Mouse (Mus musculus) hindbrain, embryonic 14.5 days (tissue): Measurements from ENCODE around the gene Adgra3. TPM values are rescaled to one million over a fixed set of nuclear protein-coding genes. Genes with fewer than 3 reads are reported as not detected.

Source experiments
- ATAC-seq: fragments of 200-750 bp; cut with Nextera tagmentation; 2 replicates; pipeline ENCODE4 v1.8.0; 2017; ENCODE audit warnings: moderate number of reproducible peaks, mild to moderate bottlenecking, moderate TSS enrichment, moderate library complexity; ENCODE audit not compliant: low FRiP score
- DNase-seq: peaks from one replicate; pipeline ENCODE4 v3.0.0-alpha.2; 2015; ENCODE audit warnings: low spot score
- H3K27ac ChIP-seq: fragments of 300-500 bp; sonication (generic); 2 replicates; pipeline ENCODE4 v1.5.1; 2014; ENCODE audit warnings: mild to moderate bottlenecking, moderate library complexity
- H3K27me3 ChIP-seq: fragments of 300-500 bp; sonication (generic); 2 replicates; pipeline ENCODE4 v1.6.1; 2014; ENCODE audit warnings: mild to moderate bottlenecking, low read length, mixed read lengths; ENCODE audit not compliant: control insufficient read depth, insufficient read depth
- H3K36me3 ChIP-seq: fragments of 300-500 bp; sonication (generic); replicated peaks from 2 replicates; pipeline ENCODE4 v1.6.1; 2014; ENCODE audit not compliant: control insufficient read depth, insufficient read depth
- H3K4me1 ChIP-seq: fragments of 300-500 bp; sonication (generic); replicated peaks from 2 replicates; pipeline ENCODE4 v1.6.1; 2014; ENCODE audit warnings: antibody characterized with exemption, low read length, mixed read lengths; ENCODE audit not compliant: control insufficient read depth, insufficient read depth
- H3K4me2 ChIP-seq: fragments of 300-500 bp; sonication (generic); replicated peaks from 2 replicates; pipeline ENCODE4 v1.6.1; 2014; ENCODE audit warnings: mild to moderate bottlenecking, moderate library complexity
- H3K4me3 ChIP-seq: fragments of 300-500 bp; sonication (generic); replicated peaks from 2 replicates; pipeline ENCODE4 v1.5.1; 2014; ENCODE audit warnings: mild to moderate bottlenecking, low read length
- H3K9ac ChIP-seq: fragments of 300-500 bp; sonication (generic); 2 replicates; pipeline ENCODE4 v1.6.1; 2014
- H3K9me3 ChIP-seq: fragments of 300-500 bp; sonication (generic); 2 replicates; pipeline ENCODE4 v1.6.1; 2016; ENCODE audit warnings: low read length; ENCODE audit not compliant: control insufficient read depth
- WGBS: fragments of 180-500 bp; shearing (Covaris S2); extraction: QIAGEN DNeasy Blood & Tissue Kit; methylation state at CpG from one replicate; pipeline ENCODE4 v1.1.7; 2014; 5-methylcytosine and 5-hydroxymethylcytosine counted together
- polyA plus RNA-seq: library from polyadenylated mRNA; unstranded; fragments of >200 nt; fragmentation: Nextera tagmentation; extraction: Ambion mirVana; gene quantifications from 2 replicates; pipeline ENCODE4 v1.2.1, GENCODE M21; 2014

Gene Adgra3
- polyA plus RNA-seq, result 22.0 and 23.9 TPM in 2 replicates

- peak within 1 kb of the TSS; percentile 78 for H3K27ac ChIP-seq
- H3K9me3 ChIP-seq, result no peaks in the 10 kb centered on the region
- H3K4me3 ChIP-seq, result peak within 1 kb of the TSS; percentile 68
- peaks cover 20% of the 10 kb centered on the region for H3K4me1 ChIP-seq
- H3K4me2 ChIP-seq, result peak within 1 kb of the TSS; percentile 74
- H3K36me3 ChIP-seq, result no peaks in the 10 kb centered on the region
- peak within 1 kb of the TSS; percentile 90 for H3K9ac ChIP-seq
- DNase-seq (no peak), ATAC-seq (peak; percentile 89)
- WGBS, result under 1% methylated on average over 93 of the region's 113 CpGs
- H3K27me3 ChIP-seq, result no peaks in the 10 kb centered on the region
These were observed at the start of gene Adgra3 for GRCm38 (mm10) chr5:50058421-50059286. Adgra3 (minus strand) TSS chr5:50059006.

DNA sequence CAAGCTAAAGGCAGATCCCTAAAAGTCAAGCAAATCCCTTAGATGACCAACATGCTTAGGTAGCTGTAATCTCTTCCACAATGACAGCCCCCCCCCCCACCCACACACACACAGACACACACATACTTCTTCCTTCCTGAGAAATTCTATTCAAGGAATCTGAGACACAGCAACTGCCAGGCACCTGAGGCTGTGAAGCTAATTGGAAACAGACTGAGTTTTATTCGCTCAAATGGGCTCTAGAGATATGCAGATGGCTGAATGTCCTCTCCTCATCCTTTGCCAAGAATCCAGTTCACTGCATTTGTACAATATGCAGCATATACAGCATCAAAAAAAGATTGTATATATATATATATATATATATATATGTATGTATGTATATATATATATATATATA lies 24.6 kb upstream of the Adgra3 start:
- 88% methylated on average over 1 of the region's 1 CpGs for WGBS
- Histone ChIP-seq H3K27ac (no peak overlapping the region), H3K4me3 (no peak overlapping the region), H3K9ac (no peak overlapping the region), H3K9me3 (no peaks in the 10 kb centered on the region), H3K4me2 (no peak overlapping the region), H3K4me1 (no peaks in the 10 kb centered on the region), H3K27me3 (no peaks in the 10 kb centered on the region), H3K36me3 (no peaks in the 10 kb centered on the region)
- ATAC-seq (no peak), DNase-seq (no peak)

GRCm38 (mm10) chr5:50074245-50074644 lies 15.4 kb upstream of the Adgra3 start:
- Histone ChIP-seq H3K4me3 (no peak overlapping the region), H3K4me2 (no peak overlapping the region), H3K36me3 (no peaks in the 10 kb centered on the region), H3K27me3 (no peaks in the 10 kb centered on the region), H3K4me1 (no peaks in the 10 kb centered on the region), H3K27ac (no peak overlapping the region), H3K9ac (no peak overlapping the region), H3K9me3 (no peaks in the 10 kb centered on the region)
- no peak for ATAC-seq
- DNase-seq, result no peak

DNA sequence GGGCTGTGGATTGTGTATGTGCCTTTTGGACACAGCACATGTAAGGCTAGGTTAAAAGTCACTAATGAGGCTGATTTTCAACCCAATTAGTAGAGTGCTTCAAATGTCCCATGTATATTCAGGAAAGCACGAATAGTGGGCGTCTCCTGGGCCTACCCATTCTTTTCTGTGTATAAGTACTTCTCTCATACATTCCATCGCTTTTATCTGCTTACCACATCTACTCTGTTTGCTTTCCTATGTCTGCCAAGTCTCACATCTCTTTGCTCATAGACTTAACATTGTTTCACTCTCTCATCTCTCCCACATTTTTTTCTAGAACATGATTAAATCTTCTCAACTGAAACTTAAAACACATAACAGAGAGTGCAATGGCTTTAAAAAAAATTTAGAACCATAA lies 5.4 kb upstream of the Adgra3 start:
- no peaks in the 10 kb centered on the region for H3K36me3 ChIP-seq
- peaks cover 5% of the 10 kb centered on the region; the same call in 1 of the 2 replicates for H3K4me1 ChIP-seq
- H3K9ac ChIP-seq, result no peak overlapping the region
- no peaks in the 10 kb centered on the region for H3K27me3 ChIP-seq
- H3K27ac ChIP-seq, result no peak overlapping the region
- WGBS, result 89% methylated on average over 3 of the region's 3 CpGs
- DNase-seq (no peak), ATAC-seq (no peak)
- H3K9me3 ChIP-seq, result no peaks in the 10 kb centered on the region
- H3K4me2 ChIP-seq, result no peak overlapping the region
- H3K4me3 ChIP-seq, result no peak overlapping the region

- Histone ChIP-seq H3K27me3 (no peaks in the 10 kb centered on the region), H3K27ac (no peak overlapping the region), H3K9me3 (no peaks in the 10 kb centered on the region), H3K4me1 (peaks cover 20% of the 10 kb centered on the region), H3K36me3 (no peaks in the 10 kb centered on the region), H3K9ac (no peak overlapping the region), H3K4me3 (peak overlapping the region; percentile 68; the same call in 1 of the 2 replicates), H3K4me2 (peak overlapping the region; percentile 74)
- ATAC-seq (no peak), DNase-seq (no peak)
- 94% methylated on average over 7 of the region's 7 CpGs for WGBS
These were observed 780 bp upstream of the Adgra3 start for GRCm38 (mm10) chr5:50059586-50059985.

- Histone ChIP-seq H3K27me3 (no peaks in the 10 kb centered on the region), H3K4me2 (peak overlapping the region; percentile 74), H3K4me3 (peak overlapping the region; percentile 68), H3K9me3 (no peaks in the 10 kb centered on the region), H3K4me1 (peaks cover 20% of the 10 kb centered on the region), H3K27ac (peak overlapping the region; percentile 78; the same call in 1 of the 2 replicates), H3K9ac (peak overlapping the region; percentile 90), H3K36me3 (no peaks in the 10 kb centered on the region)
- ATAC-seq (no peak; the same call in 1 of the 2 replicates), DNase-seq (no peak)
- 2% methylated on average over 26 of the region's 26 CpGs for WGBS
These were observed 990 bp downstream of the Adgra3 start for GRCm38 (mm10) chr5:50057612-50058420.

GRCm38 (mm10) chr5:50052456-50052855 lies 6.3 kb downstream of the Adgra3 start:
- no peak; the same call in 1 of the 2 replicates for ATAC-seq
- Histone ChIP-seq H3K4me1 (peaks cover 36% of the 10 kb centered on the region), H3K36me3 (no peaks in the 10 kb centered on the region), H3K9me3 (no peaks in the 10 kb centered on the region), H3K9ac (no peak overlapping the region), H3K4me3 (no peak overlapping the region), H3K27me3 (no peaks in the 10 kb centered on the region), H3K4me2 (no peak overlapping the region), H3K27ac (no peak overlapping the region)
- WGBS, result 68% methylated on average over 4 of the region's 4 CpGs
- no peak for DNase-seq

GRCm38 (mm10) chr5:50050668-50051425 lies 8.0 kb downstream of the Adgra3 start:
- H3K4me3 ChIP-seq, result no peak overlapping the region
- H3K27ac ChIP-seq, result no peak overlapping the region
- H3K4me1 ChIP-seq, result peaks cover 27% of the 10 kb centered on the region
- H3K9me3 ChIP-seq, result no peaks in the 10 kb centered on the region
- no peaks in the 10 kb centered on the region for H3K36me3 ChIP-seq
- no peak overlapping the region for H3K4me2 ChIP-seq
- H3K27me3 ChIP-seq, result no peaks in the 10 kb centered on the region
- DNase-seq (no peak), ATAC-seq (no peak)
- no peak overlapping the region for H3K9ac ChIP-seq
- WGBS, result 35% methylated on average over 21 of the region's 21 CpGs

GRCm38 (mm10) chr5:50050037-50050436 lies 8.8 kb downstream of the Adgra3 start:
- DNase-seq (no peak), ATAC-seq (no peak)
- 23% methylated on average over 3 of the region's 3 CpGs for WGBS
- no peaks in the 10 kb centered on the region for H3K9me3 ChIP-seq
- H3K4me1 ChIP-seq, result peaks cover 27% of the 10 kb centered on the region
- H3K9ac ChIP-seq, result no peak overlapping the region
- no peak overlapping the region for H3K4me2 ChIP-seq
- no peak overlapping the region for H3K4me3 ChIP-seq
- no peak overlapping the region for H3K27ac ChIP-seq
- no peaks in the 10 kb centered on the region for H3K27me3 ChIP-seq
- no peaks in the 10 kb centered on the region for H3K36me3 ChIP-seq
